Mouse (Mus musculus) heart, postnatal 0 days (tissue): ENCODE measurements around the gene Comt. TPM values are rescaled to one million over a fixed set of nuclear protein-coding genes. Genes with fewer than 3 reads are reported as not detected.

Source experiments
- ATAC-seq: fragments of 200-750 bp; cut with Nextera tagmentation; 2 replicates; pipeline ENCODE4 v1.8.0; 2017; ENCODE audit warnings: low read depth, moderate number of reproducible peaks, moderate library complexity; ENCODE audit not compliant: insufficient read depth
- DNase-seq: peaks from one replicate; pipeline ENCODE4 v3.0.0-alpha.2; 2016; ENCODE audit warnings: low spot score
- H3K27ac ChIP-seq: fragments of 300-500 bp; sonication (generic); 2 replicates; pipeline ENCODE4 v1.5.1; 2014; ENCODE audit warnings: low read depth, mild to moderate bottlenecking
- H3K27me3 ChIP-seq: fragments of 300-500 bp; sonication (generic); 2 replicates; pipeline ENCODE4 v1.6.1; 2014; ENCODE audit warnings: low read length, mixed read lengths; ENCODE audit not compliant: control insufficient read depth, insufficient read depth
- H3K36me3 ChIP-seq: fragments of 300-500 bp; sonication (generic); replicated peaks from 2 replicates; pipeline ENCODE4 v1.6.1; 2014; ENCODE audit warnings: low read length, mixed read lengths; ENCODE audit not compliant: control insufficient read depth, insufficient read depth
- H3K4me1 ChIP-seq: fragments of 300-500 bp; sonication (generic); 2 replicates; pipeline ENCODE4 v1.6.1; 2014; ENCODE audit warnings: antibody characterized with exemption; ENCODE audit not compliant: control insufficient read depth, insufficient read depth
- H3K4me2 ChIP-seq: fragments of 300-500 bp; sonication (generic); 2 replicates; pipeline ENCODE4 v1.6.1; 2014; ENCODE audit warnings: low read depth, mild to moderate bottlenecking, low read length, moderate library complexity
- H3K4me3 ChIP-seq: fragments of 300-500 bp; sonication (generic); 2 replicates; pipeline ENCODE4 v1.5.1; 2014; ENCODE audit warnings: low read depth, low read length
- H3K9ac ChIP-seq: fragments of 300-500 bp; sonication (generic); replicated peaks from 2 replicates; pipeline ENCODE4 v1.6.1; 2014; ENCODE audit warnings: low read depth, low read length, mixed read lengths
- H3K9me3 ChIP-seq: fragments of 300-500 bp; sonication (generic); replicated peaks from 2 replicates; pipeline ENCODE4 v1.6.1; 2016; ENCODE audit warnings: low read length; ENCODE audit not compliant: control insufficient read depth
- CTCF ChIP-seq: IDR thresholded peaks from 2 replicates; pipeline ENCODE4 v1.5.1; 2016; ENCODE audit warnings: antibody characterized with exemption, control low read depth, low read depth
- EP300 ChIP-seq: IDR thresholded peaks from 2 replicates; pipeline ENCODE4 v1.6.1; 2016; ENCODE audit warnings: antibody characterized with exemption, low read depth
- WGBS: fragments of 180-500 bp; shearing (Covaris S2); extraction: QIAGEN DNeasy Blood & Tissue Kit; methylation state at CpG from one replicate; pipeline ENCODE4 v1.1.7; 2014; 5-methylcytosine and 5-hydroxymethylcytosine counted together
- polyA plus RNA-seq: library from polyadenylated mRNA; unstranded; fragments of >200 nt; fragmentation: Nextera tagmentation; extraction: Ambion mirVana; gene quantifications from 2 replicates; pipeline ENCODE4 v1.2.1, GENCODE M21; 2015
- total RNA-seq: library from RNA; depleted of rRNA; stranded (reverse); fragments of >200 nt; gene quantifications from 2 replicates; pipeline ENCODE4 v1.2.3, GENCODE M21; 2014; ENCODE audit warnings: low replicate concordance

The Comt gene
- total and polyA plus RNA-seq, 2 experiments from 2014 or later, result 155 to 168 TPM

- Histone ChIP-seq H3K27ac (no peak overlapping the region), H3K9me3 (no peaks in the 10 kb centered on the region), H3K36me3 (peaks cover 21% of the 10 kb centered on the region), H3K4me2 (no peak overlapping the region), H3K27me3 (no peaks in the 10 kb centered on the region), H3K9ac (no peak overlapping the region), H3K4me1 (no peaks in the 10 kb centered on the region), H3K4me3 (no peak overlapping the region)
- ATAC-seq (0 out of 2 replicates have a peak, but pooled peaks have one; percentile 13), DNase-seq (no peak)
- no peak for TF ChIP-seq EP300
- TF ChIP-seq CTCF, result no peak
- 60% methylated on average over 9 of the region's 9 CpGs for WGBS
Observed at GRCm38 (mm10) chr16:18451486-18452181, 25.0 kb upstream of the Comt start.

DNA sequence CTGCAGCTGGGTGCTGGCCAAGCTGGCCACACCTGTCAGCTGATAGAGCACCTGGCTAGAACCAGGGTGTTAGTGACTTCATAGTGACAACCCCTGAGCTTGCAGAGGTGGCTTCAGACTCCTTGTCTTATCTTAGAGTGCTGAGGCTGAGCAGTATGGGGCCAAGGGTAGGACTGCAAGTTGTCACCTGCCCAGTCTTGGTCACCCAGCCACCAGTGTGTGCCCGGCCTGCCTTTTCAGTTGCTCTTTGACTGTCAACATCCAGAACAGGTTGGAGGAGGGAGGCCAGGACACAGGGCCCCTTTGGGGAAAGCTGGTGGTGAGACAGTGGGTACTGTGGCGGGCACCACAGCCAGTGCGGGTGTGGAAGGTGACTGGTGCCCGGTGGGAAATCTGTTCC is 22.4 kb upstream of the Comt start:
- no peak for DNase-seq
- Histone ChIP-seq H3K4me3 (no peak overlapping the region), H3K36me3 (peaks cover 20% of the 10 kb centered on the region), H3K9ac (no peak overlapping the region), H3K4me2 (no peak overlapping the region), H3K27ac (no peak overlapping the region), H3K27me3 (no peaks in the 10 kb centered on the region), H3K9me3 (no peaks in the 10 kb centered on the region), H3K4me1 (no peaks in the 10 kb centered on the region)
- TF ChIP-seq CTCF (no peak), EP300 (no peak)
- ATAC-seq, result no peak
- 94% methylated on average over 4 of the region's 4 CpGs for WGBS

DNA sequence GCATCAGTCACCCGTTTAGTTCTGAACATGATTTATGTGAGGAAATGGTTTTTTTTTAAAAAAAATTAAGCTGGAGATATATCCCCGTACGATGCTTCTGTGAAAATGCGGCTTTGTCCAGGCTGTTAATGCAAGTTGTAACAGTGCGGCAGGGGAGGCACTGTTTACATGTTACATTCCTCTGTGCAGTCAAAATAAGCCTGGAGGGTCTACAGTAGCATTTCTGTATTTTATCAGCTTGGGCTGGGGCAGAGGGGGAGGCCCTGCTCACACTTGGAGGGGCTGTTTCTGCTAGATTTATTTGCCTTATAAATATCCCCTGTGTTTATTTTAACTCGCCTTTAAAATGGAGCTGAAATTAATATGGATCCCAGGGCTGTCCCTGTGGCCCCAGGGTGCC is 21.5 kb upstream of the Comt start:
- H3K4me2 ChIP-seq, result no peak overlapping the region
- no peak overlapping the region for H3K27ac ChIP-seq
- WGBS, result 80% methylated on average over 6 of the region's 6 CpGs
- no peaks in the 10 kb centered on the region for H3K9me3 ChIP-seq
- peaks cover 20% of the 10 kb centered on the region for H3K36me3 ChIP-seq
- DNase-seq, result no peak
- H3K4me1 ChIP-seq, result no peaks in the 10 kb centered on the region
- H3K9ac ChIP-seq, result no peak overlapping the region
- no peak overlapping the region for H3K4me3 ChIP-seq
- no peak for ATAC-seq
- TF ChIP-seq CTCF, result no peak
- no peak for TF ChIP-seq EP300
- H3K27me3 ChIP-seq, result no peaks in the 10 kb centered on the region

DNA sequence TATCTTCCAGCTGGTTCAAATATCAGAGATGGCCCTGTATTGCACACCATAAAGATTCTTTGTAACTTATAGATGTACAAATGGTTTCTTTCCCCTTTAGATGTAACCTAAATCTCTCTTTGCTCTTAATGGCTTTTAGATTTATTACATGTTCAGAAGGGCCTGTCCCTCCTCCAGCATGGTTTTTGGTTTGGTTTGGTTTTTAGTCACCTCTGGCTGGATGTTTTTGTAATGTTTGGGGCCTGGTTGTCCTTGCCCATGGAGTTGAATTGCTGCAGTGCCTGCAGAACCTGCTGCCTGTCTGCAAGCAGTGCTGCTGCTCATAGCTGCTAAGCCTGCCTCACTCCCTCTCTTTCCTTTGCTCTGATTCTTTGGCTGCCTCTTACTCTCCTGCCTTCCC is 20.6 kb upstream of the Comt start:
- H3K4me1 ChIP-seq, result no peaks in the 10 kb centered on the region
- no peak overlapping the region for H3K27ac ChIP-seq
- DNase-seq (no peak), ATAC-seq (no peak)
- no peaks in the 10 kb centered on the region for H3K9me3 ChIP-seq
- TF ChIP-seq CTCF, result no peak
- TF ChIP-seq EP300, result no peak
- H3K4me2 ChIP-seq, result no peak overlapping the region
- no peak overlapping the region for H3K9ac ChIP-seq
- peaks cover 23% of the 10 kb centered on the region for H3K36me3 ChIP-seq
- no peak overlapping the region for H3K4me3 ChIP-seq
- no peaks in the 10 kb centered on the region for H3K27me3 ChIP-seq

- 11% methylated on average over 8 of the region's 8 CpGs for WGBS
- no peak overlapping the region for H3K4me2 ChIP-seq
- H3K36me3 ChIP-seq, result peaks cover 30% of the 10 kb centered on the region
- H3K27ac ChIP-seq, result no peak overlapping the region
- no peaks in the 10 kb centered on the region for H3K4me1 ChIP-seq
- H3K27me3 ChIP-seq, result no peaks in the 10 kb centered on the region
- no peak for TF ChIP-seq EP300
- peak; percentile 100 for TF ChIP-seq CTCF
- DNase-seq (peak; percentile 65), ATAC-seq (peak; percentile 88)
- H3K9ac ChIP-seq, result no peak overlapping the region
- no peak overlapping the region for H3K4me3 ChIP-seq
- no peaks in the 10 kb centered on the region for H3K9me3 ChIP-seq
Observed at GRCm38 (mm10) chr16:18443385-18443841, 16.8 kb upstream of the Comt start.

DNA sequence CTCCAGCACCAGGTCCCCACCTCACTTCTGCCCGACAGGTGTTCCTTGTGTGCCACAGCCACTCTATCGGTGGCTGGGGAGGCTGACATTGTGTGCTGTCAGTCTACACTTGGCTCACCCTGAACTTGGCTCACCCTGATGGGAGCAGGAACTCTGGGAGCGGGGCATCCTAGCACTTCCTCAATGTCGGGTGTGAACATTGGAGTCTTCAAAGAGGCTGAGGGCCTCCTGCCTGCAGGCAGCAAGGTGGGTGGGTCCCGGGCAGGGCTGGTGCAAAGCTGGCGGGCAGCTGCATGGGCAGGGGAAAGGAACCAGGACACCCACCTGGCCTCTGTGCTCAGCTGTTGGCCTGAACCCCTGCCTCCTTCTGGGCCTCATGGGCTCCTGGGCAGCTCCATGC is 9.5 kb upstream of the Comt start:
- WGBS, result 82% methylated on average over 6 of the region's 6 CpGs
- Histone ChIP-seq H3K4me3 (no peak overlapping the region), H3K36me3 (peaks cover 25% of the 10 kb centered on the region), H3K9ac (no peak overlapping the region), H3K4me2 (no peak overlapping the region), H3K9me3 (no peaks in the 10 kb centered on the region), H3K27me3 (no peaks in the 10 kb centered on the region), H3K4me1 (no peaks in the 10 kb centered on the region), H3K27ac (no peak overlapping the region)
- TF ChIP-seq CTCF (no peak), EP300 (no peak)
- no peak for ATAC-seq
- DNase-seq, result no peak
